In the genomic region with DNA sequence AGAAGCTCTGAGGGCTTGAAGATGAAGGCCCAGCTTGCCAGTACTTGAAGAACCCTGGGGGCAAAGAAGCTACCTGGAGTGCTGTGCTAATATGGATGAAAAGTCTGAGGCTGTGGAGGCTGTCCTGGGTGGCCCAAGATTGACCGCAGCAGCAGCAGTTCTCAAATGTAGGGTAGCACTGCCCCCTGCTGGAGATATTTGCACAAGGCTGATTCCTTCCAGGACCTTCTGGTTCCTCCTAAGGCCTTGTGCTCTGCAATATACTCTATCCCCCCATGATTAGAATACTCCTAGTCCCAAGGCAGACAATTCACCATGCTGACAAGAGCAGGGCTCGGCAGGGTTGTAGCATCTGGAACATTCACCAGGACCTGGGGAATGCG, we compare ENCODE assay signal across 9 mouse cellular contexts.
A peak's percentile ranks its signal among the peaks of the same experiment; 100 is the strongest.
DNase-seq lines count a peak whose midpoint lies in the region; ATAC-seq lines count a peak whose summit lies in the region.
"Had no signal": no experiment of that assay in that cellular context is flagged by ENCODE, and none has a peak within 500 bp of the region (broad histone marks: within the 10 kb centered on the region; RNA-seq: fewer than 3 reads in every experiment).

No protein-coding gene starts in this region.

- peak; percentile 94 for DNase-seq in NIH3T3 (ENCODE audit: low read depth)
- DNase-seq in cerebellum, adult 9-11 months, result peak; percentile 74
- peak; percentile 83 to 88 for DNase-seq in frontal cortex, postnatal 25 days (ENCODE audit: low spot score in 2 of 2)
- DNase-seq in hindbrain, embryonic 14.5 days (ENCODE audit: low spot score), result peak; percentile 95
- peak; percentile 83 to 97 for DNase-seq in layer of hippocampus, postnatal 25 days (ENCODE audit: extremely low spot score in 1 of 2, low spot score in 1 of 2)
- peak; percentile 82 to 92 for DNase-seq in lung, postnatal 4 days
- peak; percentile 78 for DNase-seq in right cerebral cortex, adult 18-20 months
- peak; percentile 71 for DNase-seq in urinary bladder, postnatal 10 days (ENCODE audit: low spot score)

- H3K4me3 ChIP-seq in hindbrain, embryonic 14.5 days (replicated peaks; ENCODE audit: low read length), result no peak overlapping the region
- H3K4me3 ChIP-seq: myocyte had no signal

- peak overlapping the region; percentile 51; the same call in 1 of the 2 replicates for H3K27ac ChIP-seq in hindbrain, embryonic 14.5 days

- H3K4me1 ChIP-seq in hindbrain, embryonic 14.5 days (replicated peaks; ENCODE audit: control insufficient read depth, insufficient read depth, low read length), result peaks cover 13% of the 10 kb centered on the region

- WGBS in hindbrain, embryonic 14.5 days, result 28% methylated on average over 3 of the region's 3 CpGs

- H3K9me3 ChIP-seq in hindbrain, embryonic 14.5 days (ENCODE audit: control insufficient read depth, low read length), result no peaks in the 10 kb centered on the region

- peaks cover under 1% of the 10 kb centered on the region for H3K36me3 ChIP-seq in hindbrain, embryonic 14.5 days (replicated peaks; ENCODE audit: control insufficient read depth, insufficient read depth)

- peak; percentile 68 for ATAC-seq in hindbrain, embryonic 14.5 days (ENCODE audit: low FRiP score)

- H3K4me2 ChIP-seq in hindbrain, embryonic 14.5 days (replicated peaks), result no peak overlapping the region

- no peak overlapping the region for H3K9ac ChIP-seq in hindbrain, embryonic 14.5 days

- H3K27me3 ChIP-seq in hindbrain, embryonic 14.5 days (ENCODE audit: control insufficient read depth, insufficient read depth, low read length), result no peaks in the 10 kb centered on the region
